15 mouse cellular contexts compared by ENCODE assay signal in genomic region chr1:38632461-38633180, GRCm38 (mm10). TPM values are rescaled to one million over a fixed set of nuclear protein-coding genes. Genes with fewer than 3 reads are reported as not detected.
A peak's percentile ranks its signal among the peaks of the same experiment; 100 is the strongest.
DNase-seq lines count a peak whose midpoint lies in the region; ATAC-seq and TF ChIP-seq lines count a peak whose summit lies in the region.
"Had no signal": no experiment of that assay in that cellular context is flagged by ENCODE, and none has a peak within 500 bp of the region (broad histone marks: within the 10 kb centered on the region; RNA-seq: fewer than 3 reads in every experiment).

No protein-coding gene starts in this region.

- peak; percentile 13 to 31 for DNase-seq in frontal cortex, postnatal 36 days (ENCODE audit: low spot score in 2 of 2)
- peak; percentile 21 for DNase-seq in right cerebral cortex, postnatal 25 days
- DNase-seq in right cerebral cortex, postnatal 14 days, result no peak
- no peak for DNase-seq in gastrocnemius, postnatal 14 days
- no peak for DNase-seq in cerebellum, adult 2 months
- DNase-seq: cerebellum, adult 9-10 months; kidney, postnatal 10 days; lung, embryonic 14.5 days had no signal

- WGBS in forebrain, embryonic 16.5 days, result 56% methylated on average over 16 of the region's 16 CpGs
- WGBS in cerebellum, adult 2 months, result 79% methylated on average over 16 of the region's 16 CpGs

- H3K27ac ChIP-seq in forebrain, embryonic 16.5 days (ENCODE audit: low read length), result peak overlapping the region; percentile 88
- no peak overlapping the region for H3K27ac ChIP-seq in cerebellum, adult 2 months (ENCODE audit: insufficient read depth, low read length)
- H3K27ac ChIP-seq: embryonic facial prominence, embryonic 15.5 days; intestine, embryonic 15.5 days had no signal

- no peak for ATAC-seq in frontal cortex, adult (ENCODE audit: low TSS enrichment)
- peak; percentile 82 for ATAC-seq in forebrain, embryonic 16.5 days
- ATAC-seq in neutrophil, adult 5-6 weeks (ENCODE audit: extremely low read depth, insufficient number of reproducible peaks, low FRiP score, poor library complexity, severe bottlenecking), result peak; percentile 68
- ATAC-seq: intestine, embryonic 15.5 days had no signal

- no peak for TF ChIP-seq CTCF in cerebellum, adult 2 months (IDR thresholded peaks at IDR 0.05; ENCODE audit: borderline replicate concordance, insufficient read depth, low read depth, low read length)

- intact Hi-C loops in gastrocnemius, postnatal 14 days (cut with DNase I; ENCODE audit: low total_unique reads), result no loop called here

- H3K4me2 ChIP-seq in forebrain, embryonic 16.5 days (ENCODE audit: low read length), result no peak overlapping the region
- H3K4me2 ChIP-seq: embryonic facial prominence, embryonic 15.5 days; intestine, embryonic 15.5 days; lung, embryonic 14.5 days had no signal

- H3K4me1 ChIP-seq in forebrain, embryonic 16.5 days (replicated peaks; ENCODE audit: control insufficient read depth, insufficient read depth, low read length), result peaks cover 42% of the 10 kb centered on the region
- H3K4me1 ChIP-seq in cerebellum, adult 2 months (ENCODE audit: control insufficient read depth, insufficient read depth, low read length), result no peaks in the 10 kb centered on the region

- no peak overlapping the region for H3K9ac ChIP-seq in forebrain, embryonic 16.5 days (replicated peaks; ENCODE audit: low read depth, low read length)
- H3K9ac ChIP-seq: embryonic facial prominence, embryonic 15.5 days; intestine, embryonic 15.5 days; lung, embryonic 14.5 days had no signal

- no peaks in the 10 kb centered on the region for H3K9me3 ChIP-seq in forebrain, embryonic 16.5 days (ENCODE audit: control insufficient read depth, low read length)
- H3K9me3 ChIP-seq: embryonic facial prominence, embryonic 15.5 days; intestine, embryonic 15.5 days; megakaryocyte, embryonic 14.5 days had no signal

- H3K4me3 ChIP-seq in forebrain, embryonic 16.5 days (replicated peaks; ENCODE audit: low read length), result no peak overlapping the region
- no peak overlapping the region for H3K4me3 ChIP-seq in cerebellum, adult 2 months (replicated peaks; ENCODE audit: insufficient read depth, low read depth, low read length)
- H3K4me3 ChIP-seq: embryonic facial prominence, embryonic 15.5 days; intestine, embryonic 15.5 days; megakaryocyte, embryonic 14.5 days had no signal

- H3K27me3 ChIP-seq in forebrain, embryonic 16.5 days (replicated peaks; ENCODE audit: control insufficient read depth, insufficient read depth, low read length), result no peaks in the 10 kb centered on the region
- H3K27me3 ChIP-seq in cerebellum, adult 2 months (ENCODE audit: control insufficient read depth, insufficient read depth, low read length), result no peaks in the 10 kb centered on the region
- H3K27me3 ChIP-seq: CH12.LX had no signal

- no peaks in the 10 kb centered on the region for H3K36me3 ChIP-seq in forebrain, embryonic 16.5 days (ENCODE audit: control insufficient read depth, insufficient read depth)
- H3K36me3 ChIP-seq: embryonic facial prominence, embryonic 15.5 days; intestine, embryonic 15.5 days had no signal

- no peak for TF ChIP-seq POLR2A in cerebellum, adult 2 months (IDR thresholded peaks at IDR 0.05; ENCODE audit: borderline replicate concordance, insufficient read depth, low read length)

RNA-seq across cellular contexts. Expression of gene Aff3, which starts 32.1 kb away (rescaled TPM):
- polyA plus RNA-seq in forebrain, embryonic 16.5 days (2015; fragmentation: Nextera tagmentation; extraction: Ambion mirVana), result 16.9 and 22.4 TPM in 2 replicates
- total RNA-seq in neutrophil, adult 5-6 weeks (2017), result 164 and 189 TPM in 2 replicates
- total RNA-seq in gastrocnemius, postnatal 14 days (2021), result 1 to 10 TPM; 3.4 to 3.7 TPM
- polyA plus RNA-seq in cerebellum, adult 2 months (2012; rRNA removed), result 18.8 and 19.8 TPM in 2 replicates

Comparison
In these comparisons a context has a peak if more than half of its experiments do, and no peak if none do; other contexts are left out.
1. DNase-seq: peak in frontal cortex, postnatal 36 days (2 of 2) and right cerebral cortex, postnatal 25 days (single experiment); none in right cerebral cortex, postnatal 14 days (single experiment), gastrocnemius, postnatal 14 days (single experiment) and cerebellum, adult 2 months (0 of 2).
2. RNA of gene Aff3, which starts 32.1 kb away (total RNA-seq): 164 to 189 TPM in neutrophil, adult 5-6 weeks; 3.4 to 3.7 TPM in gastrocnemius, postnatal 14 days; every median in the first group is over 10 times any median in the second.